In genomic region chr6:86250236-86250635, GRCm38 (mm10) we compare ENCODE assay signal across 23 mouse cellular contexts. TPM values are rescaled to one million over a fixed set of nuclear protein-coding genes. Genes with fewer than 3 reads are reported as not detected.
A peak's percentile ranks its signal among the peaks of the same experiment; 100 is the strongest.
DNase-seq lines count a peak whose midpoint lies in the region; ATAC-seq and TF ChIP-seq lines count a peak whose summit lies in the region.
"Had no signal": no experiment of that assay in that cellular context is flagged by ENCODE, and none has a peak within 500 bp of the region (broad histone marks: within the 10 kb centered on the region; RNA-seq: fewer than 3 reads in every experiment).

No protein-coding gene starts in this region.

- H3K9ac ChIP-seq in forebrain, embryonic 12.5 days, result no peak overlapping the region
- no peak overlapping the region for H3K9ac ChIP-seq in forebrain, embryonic 16.5 days (replicated peaks; ENCODE audit: low read depth, low read length)
- H3K9ac ChIP-seq: embryonic facial prominence, embryonic 12.5 days; heart, embryonic 15.5 days had no signal

- H3K4me1 ChIP-seq in forebrain, embryonic 12.5 days, result peaks cover 18% of the 10 kb centered on the region
- peaks cover 21% of the 10 kb centered on the region for H3K4me1 ChIP-seq in forebrain, embryonic 16.5 days (replicated peaks; ENCODE audit: control insufficient read depth, insufficient read depth, low read length)
- H3K4me1 ChIP-seq in cortical plate, adult 2 months (ENCODE audit: control insufficient read depth, insufficient read depth, low read length), result peaks cover 2% of the 10 kb centered on the region

- H3K9me3 ChIP-seq in forebrain, embryonic 12.5 days, result no peaks in the 10 kb centered on the region
- no peaks in the 10 kb centered on the region for H3K9me3 ChIP-seq in forebrain, embryonic 16.5 days (ENCODE audit: control insufficient read depth, low read length)
- H3K9me3 ChIP-seq: embryonic facial prominence, embryonic 12.5 days; G1E; heart, embryonic 15.5 days had no signal

- TF ChIP-seq CTCF in layer of hippocampus, adult 2 months (conservative IDR thresholded peaks at IDR 0.05), result no peak
- no peak for TF ChIP-seq CTCF in cortical plate, adult 2 months (IDR thresholded peaks at IDR 0.05; ENCODE audit: extremely low read depth, insufficient read depth, low read length)

- WGBS in forebrain, embryonic 12.5 days, result 93% methylated on average over 2 of the region's 2 CpGs
- WGBS in forebrain, embryonic 16.5 days, result 98% methylated on average over 2 of the region's 2 CpGs

- no peak for TF ChIP-seq POLR2A in cortical plate, adult 2 months (IDR thresholded peaks at IDR 0.05; ENCODE audit: extremely low read depth, insufficient read depth, low read length)

- H3K27me3 ChIP-seq in forebrain, embryonic 12.5 days, result no peaks in the 10 kb centered on the region
- no peaks in the 10 kb centered on the region for H3K27me3 ChIP-seq in forebrain, embryonic 16.5 days (replicated peaks; ENCODE audit: control insufficient read depth, insufficient read depth, low read length)
- H3K27me3 ChIP-seq: embryonic facial prominence, embryonic 12.5 days; heart, embryonic 15.5 days had no signal

- DNase-seq in adrenal gland, postnatal 10 days, result peak; percentile 67
- DNase-seq in adrenal gland, adult 8-10 months, result no peak
- DNase-seq in layer of hippocampus, adult 2 months (ENCODE audit: low spot score in 2 of 2), result no peak
- DNase-seq in layer of hippocampus, adult 8-10 months (ENCODE audit: low spot score in 2 of 2), result no peak
- DNase-seq in ovary, postnatal 36 days (ENCODE audit: low spot score), result no peak
- DNase-seq: adrenal gland, postnatal 36 days; B cell, adult 2 months; cerebellum, adult 2 months; cerebellum, postnatal 10 days; embryo, embryonic 11 days; gastrocnemius, postnatal 14 days; heart, adult 2 months; heart, postnatal 14 days; kidney, adult 11 months had no signal

- H3K4me2 ChIP-seq in forebrain, embryonic 12.5 days, result no peak overlapping the region
- H3K4me2 ChIP-seq in forebrain, embryonic 16.5 days (ENCODE audit: low read length), result no peak overlapping the region
- H3K4me2 ChIP-seq: embryonic facial prominence, embryonic 12.5 days; heart, embryonic 11.5 days; heart, embryonic 15.5 days had no signal

- H3K27ac ChIP-seq in forebrain, embryonic 12.5 days, result peak overlapping the region; percentile 91; the same call in 1 of the 2 replicates
- H3K27ac ChIP-seq in forebrain, embryonic 16.5 days (ENCODE audit: low read length), result no peak overlapping the region; the same call in 1 of the 2 replicates
- H3K27ac ChIP-seq in layer of hippocampus, adult 2 months, result peak overlapping the region; percentile 78
- 0 out of 2 replicates have a peak overlapping the region, but pooled peaks have one; percentile 29 for H3K27ac ChIP-seq in cortical plate, adult 2 months (ENCODE audit: insufficient read depth, low read length)
- H3K27ac ChIP-seq: embryonic facial prominence, embryonic 12.5 days; heart, adult 2 months; heart, embryonic 15.5 days; hindbrain, postnatal 0 days had no signal

- H3K36me3 ChIP-seq in forebrain, embryonic 12.5 days (replicated peaks), result no peaks in the 10 kb centered on the region
- H3K36me3 ChIP-seq in forebrain, embryonic 16.5 days (ENCODE audit: control insufficient read depth, insufficient read depth), result no peaks in the 10 kb centered on the region
- H3K36me3 ChIP-seq: embryonic facial prominence, embryonic 12.5 days; heart, embryonic 15.5 days had no signal

- H3K4me3 ChIP-seq in forebrain, embryonic 12.5 days (replicated peaks), result no peak overlapping the region
- H3K4me3 ChIP-seq in forebrain, embryonic 16.5 days (replicated peaks; ENCODE audit: low read length), result no peak overlapping the region
- no peak overlapping the region for H3K4me3 ChIP-seq in layer of hippocampus, adult 2 months
- H3K4me3 ChIP-seq in cortical plate, adult 2 months (ENCODE audit: insufficient read depth, low read length), result no peak overlapping the region
- H3K4me3 ChIP-seq: embryonic facial prominence, embryonic 12.5 days; heart, adult 2 months; heart, embryonic 15.5 days had no signal

- no peak for ATAC-seq in forebrain, embryonic 12.5 days (ENCODE audit: low FRiP score)
- no peak for ATAC-seq in forebrain, embryonic 16.5 days
- ATAC-seq: CD4-positive, CD25-positive, alpha-beta regulatory T cell, adult 4 months; hindbrain, postnatal 0 days had no signal

RNA-seq across cellular contexts. Expression of gene Tgfa, which starts 55.2 kb away (rescaled TPM):
- 1 to 10 TPM; 8.1 to 9.0 TPM for total RNA-seq in adrenal gland, postnatal 10 days (2021)
- 10 to 100 TPM; 15.0 to 25.1 (median 19.7) TPM for total RNA-seq in adrenal gland, adult 8-10 months (2022)
- polyA plus RNA-seq in forebrain, embryonic 12.5 days (2016; fragmentation: Nextera tagmentation; extraction: Ambion mirVana), result 3.0 and 4.3 TPM in 2 replicates
- 14.6 and 19.7 TPM in 2 replicates for polyA plus RNA-seq in forebrain, embryonic 16.5 days (2015; fragmentation: Nextera tagmentation; extraction: Ambion mirVana)
- total RNA-seq in layer of hippocampus, adult 2 months (2021), result 10 to 100 TPM; 28.3 to 32.0 TPM
- 10 to 100 TPM; 24.5 to 29.9 (median 26.2) TPM for total RNA-seq in layer of hippocampus, adult 8-10 months (2022)
- polyA plus RNA-seq in cortical plate, adult 2 months (2012; rRNA removed), result 14.0 and 18.6 TPM in 2 replicates
